In the genomic region with DNA sequence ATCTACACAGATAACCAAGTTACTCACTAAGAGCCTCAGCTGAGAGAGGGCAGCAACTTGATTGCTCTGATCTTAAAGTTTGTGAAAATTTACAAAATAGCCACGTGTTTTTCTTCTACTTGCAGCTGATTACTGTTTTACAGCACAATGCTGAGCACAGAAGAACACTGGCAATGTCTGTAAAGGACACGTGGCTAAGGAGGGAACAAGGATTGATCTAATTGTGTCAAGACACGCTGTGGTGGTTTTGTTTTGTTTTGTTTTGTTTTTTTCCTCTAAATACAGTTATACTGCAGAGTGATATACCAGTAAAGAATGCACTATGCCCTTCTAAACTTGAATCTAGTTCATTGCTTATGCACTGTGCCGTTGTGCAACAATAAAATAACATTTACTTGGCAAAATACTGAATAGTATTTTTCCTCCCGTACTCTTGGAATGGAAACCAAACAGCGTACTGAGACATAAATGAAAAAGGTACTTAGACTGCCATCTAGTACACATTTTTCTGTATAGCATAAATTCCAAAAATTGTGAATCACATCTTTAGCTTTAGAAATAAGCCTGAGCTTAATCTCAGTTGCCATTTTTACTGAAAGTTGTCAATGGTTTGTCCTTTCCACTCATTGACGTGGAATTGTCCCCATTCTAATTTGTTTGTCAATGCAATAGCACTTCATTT, we compare ENCODE assay signal across 15 mouse cellular contexts.
"Had no signal": no experiment of that assay in that cellular context is flagged by ENCODE, and none has a peak within 500 bp of the region (broad histone marks: within the 10 kb centered on the region; RNA-seq: fewer than 3 reads in every experiment).

No protein-coding gene starts in this region.

- H3K9ac ChIP-seq: kidney, embryonic 15.5 days; limb, embryonic 13.5 days; liver, embryonic 14.5 days; midbrain, embryonic 12.5 days; neural tube, embryonic 13.5 days had no signal

- H3K4me1 ChIP-seq: kidney, embryonic 15.5 days; limb, embryonic 13.5 days; midbrain, embryonic 12.5 days; neural tube, embryonic 13.5 days had no signal

- H3K4me3 ChIP-seq: kidney, embryonic 15.5 days; limb, embryonic 13.5 days; midbrain, embryonic 12.5 days; neural tube, embryonic 13.5 days had no signal

- H3K27ac ChIP-seq: kidney, embryonic 15.5 days; limb, embryonic 13.5 days; liver, embryonic 14.5 days; midbrain, embryonic 12.5 days; neural tube, embryonic 13.5 days had no signal

- H3K4me2 ChIP-seq: kidney, embryonic 15.5 days; limb, embryonic 13.5 days; midbrain, embryonic 12.5 days; neural tube, embryonic 13.5 days had no signal

- DNase-seq: kidney, postnatal 14 days; layer of hippocampus, adult 9-11 months; layer of hippocampus, postnatal 36 days; left cerebral cortex, postnatal 4 days; lung, adult 18-20 months; retina, postnatal 1 day; right cerebral cortex, postnatal 4 days; spleen, adult 18-20 months; thymus, adult 18-20 months; thymus, postnatal 14 days had no signal

- H3K9me3 ChIP-seq: kidney, embryonic 15.5 days; limb, embryonic 13.5 days; midbrain, embryonic 12.5 days; neural tube, embryonic 13.5 days had no signal

- H3K27me3 ChIP-seq: kidney, embryonic 15.5 days; limb, embryonic 13.5 days; midbrain, embryonic 12.5 days; neural tube, embryonic 13.5 days had no signal

- H3K36me3 ChIP-seq: kidney, embryonic 15.5 days; limb, embryonic 13.5 days; midbrain, embryonic 12.5 days; neural tube, embryonic 13.5 days had no signal
